Mouse (Mus musculus): ENCODE results near the gene Babam2. TPM values are rescaled to one million over a fixed set of nuclear protein-coding genes. Genes with fewer than 3 reads are reported as not detected.
"Not testable (repeated sequence)": the region's sequence is repeated elsewhere in the genome, so short reads cannot be mapped to it uniquely, and the experiment has no call there.

Gene Babam2
- polyA plus RNA-seq, 1 experiment from 2014 or later = 46.9 TPM

- H3K27me3 ChIP-seq = no peaks in the 10 kb centered on the region
- H3K9ac ChIP-seq (replicated peaks) = no peak overlapping the region
- no peaks in the 10 kb centered on the region for H3K36me3 ChIP-seq
- H3K4me3 ChIP-seq = no peak overlapping the region
- H3K9me3 ChIP-seq = no peaks in the 10 kb centered on the region
- H3K4me1 ChIP-seq = no peaks in the 10 kb centered on the region
- no peak overlapping the region for H3K4me2 ChIP-seq (replicated peaks)
- no peak for ATAC-seq (replicated peaks)
- no peak overlapping the region for H3K27ac ChIP-seq (replicated peaks)
Observed at GRCm38 (mm10) chr5:31796979-31797378, 99.5 kb downstream of the Babam2 start.

GRCm38 (mm10) chr5:31804211-31804610 lies 106.7 kb downstream of the Babam2 start:
- ATAC-seq (replicated peaks); H3K27ac ChIP-seq (replicated peaks); H3K4me3 ChIP-seq; H3K9ac ChIP-seq (replicated peaks); H3K4me2 ChIP-seq (replicated peaks); H3K4me1 ChIP-seq; H3K27me3 ChIP-seq; H3K9me3 ChIP-seq; H3K36me3 ChIP-seq: not testable (repeated sequence)
- 91% methylated on average over 8 of the region's 8 CpGs for WGBS

GRCm38 (mm10) chr5:31804751-31805150 lies 107.3 kb downstream of the Babam2 start:
- no peaks in the 10 kb centered on the region for H3K27me3 ChIP-seq
- WGBS = 41% methylated on average over 8 of the region's 8 CpGs
- H3K36me3 ChIP-seq = no peaks in the 10 kb centered on the region
- no peak overlapping the region for H3K4me3 ChIP-seq
- H3K9ac ChIP-seq (replicated peaks) = no peak overlapping the region
- H3K27ac ChIP-seq (replicated peaks) = no peak overlapping the region
- ATAC-seq (replicated peaks) = no peak
- H3K4me1 ChIP-seq = no peaks in the 10 kb centered on the region
- H3K9me3 ChIP-seq = no peaks in the 10 kb centered on the region
- no peak overlapping the region for H3K4me2 ChIP-seq (replicated peaks)

GRCm38 (mm10) chr5:31807312-31807711 lies 109.8 kb downstream of the Babam2 start:
- no peak for ATAC-seq (replicated peaks)
- Histone ChIP-seq H3K36me3 (no peaks in the 10 kb centered on the region), H3K9me3 (no peaks in the 10 kb centered on the region), H3K4me3 (no peak overlapping the region), H3K9ac (replicated peaks) (no peak overlapping the region), H3K27ac (replicated peaks) (no peak overlapping the region), H3K4me2 (replicated peaks) (no peak overlapping the region), H3K27me3 (no peaks in the 10 kb centered on the region), H3K4me1 (peaks cover 7% of the 10 kb centered on the region)
- 98% methylated on average over 6 of the region's 6 CpGs for WGBS

- ATAC-seq (replicated peaks) = peak; percentile 32; the same call in 1 of the 2 replicates
- Histone ChIP-seq H3K36me3 (no peaks in the 10 kb centered on the region), H3K9ac (replicated peaks) (no peak overlapping the region), H3K4me1 (peaks cover 7% of the 10 kb centered on the region), H3K27me3 (no peaks in the 10 kb centered on the region), H3K4me2 (replicated peaks) (no peak overlapping the region), H3K27ac (replicated peaks) (0 out of 2 replicates have a peak overlapping the region, but pooled peaks have one; percentile 52), H3K4me3 (no peak overlapping the region), H3K9me3 (no peaks in the 10 kb centered on the region)
- WGBS = 60% methylated on average over 2 of the region's 2 CpGs
Observed at GRCm38 (mm10) chr5:31808271-31808670, 110.8 kb downstream of the Babam2 start.

GRCm38 (mm10) chr5:31810796-31811662 lies 113.5 kb downstream of the Babam2 start:
- H3K4me2 ChIP-seq (replicated peaks) = no peak overlapping the region
- H3K27me3 ChIP-seq = no peaks in the 10 kb centered on the region
- H3K4me3 ChIP-seq = no peak overlapping the region
- peaks cover 7% of the 10 kb centered on the region for H3K4me1 ChIP-seq
- WGBS = 38% methylated on average over 12 of the region's 12 CpGs
- no peak for ATAC-seq (replicated peaks)
- no peak overlapping the region for H3K27ac ChIP-seq (replicated peaks)
- H3K9ac ChIP-seq (replicated peaks) = no peak overlapping the region
- H3K36me3 ChIP-seq = no peaks in the 10 kb centered on the region
- H3K9me3 ChIP-seq = no peaks in the 10 kb centered on the region

GRCm38 (mm10) chr5:31811663-31812001 lies 114.1 kb downstream of the Babam2 start:
- H3K9ac ChIP-seq (replicated peaks) = no peak overlapping the region
- no peak overlapping the region for H3K27ac ChIP-seq (replicated peaks)
- no peaks in the 10 kb centered on the region for H3K9me3 ChIP-seq
- no peak overlapping the region for H3K4me3 ChIP-seq
- 82% methylated on average over 1 of the region's 1 CpGs for WGBS
- ATAC-seq (replicated peaks) = no peak
- no peaks in the 10 kb centered on the region for H3K27me3 ChIP-seq
- H3K4me2 ChIP-seq (replicated peaks) = no peak overlapping the region
- no peaks in the 10 kb centered on the region for H3K36me3 ChIP-seq
- peaks cover 7% of the 10 kb centered on the region for H3K4me1 ChIP-seq

GRCm38 (mm10) chr5:31813156-31813675 lies 115.7 kb downstream of the Babam2 start:
- ATAC-seq (replicated peaks) = no peak
- Histone ChIP-seq H3K4me3 (no peak overlapping the region), H3K27me3 (no peaks in the 10 kb centered on the region), H3K9me3 (no peaks in the 10 kb centered on the region), H3K4me1 (peaks cover 7% of the 10 kb centered on the region), H3K27ac (replicated peaks) (0 out of 2 replicates have a peak overlapping the region, but pooled peaks have one; percentile 57), H3K36me3 (no peaks in the 10 kb centered on the region), H3K4me2 (replicated peaks) (no peak overlapping the region), H3K9ac (replicated peaks) (no peak overlapping the region)
- 68% methylated on average over 6 of the region's 6 CpGs for WGBS

GRCm38 (mm10) chr5:31814068-31814467 lies 116.6 kb downstream of the Babam2 start:
- Histone ChIP-seq H3K4me1 (peaks cover 7% of the 10 kb centered on the region), H3K9me3 (no peaks in the 10 kb centered on the region), H3K4me2 (replicated peaks) (no peak overlapping the region), H3K27ac (replicated peaks) (no peak overlapping the region), H3K27me3 (no peaks in the 10 kb centered on the region), H3K9ac (replicated peaks) (no peak overlapping the region), H3K36me3 (no peaks in the 10 kb centered on the region), H3K4me3 (no peak overlapping the region)
- 90% methylated on average over 4 of the region's 4 CpGs for WGBS
- ATAC-seq (replicated peaks) = no peak

GRCm38 (mm10) chr5:31815129-31815528 lies 117.6 kb downstream of the Babam2 start:
- no peak overlapping the region for H3K9ac ChIP-seq (replicated peaks)
- H3K4me3 ChIP-seq = no peak overlapping the region
- H3K27me3 ChIP-seq = no peaks in the 10 kb centered on the region
- no peak overlapping the region for H3K4me2 ChIP-seq (replicated peaks)
- H3K9me3 ChIP-seq = no peaks in the 10 kb centered on the region
- peaks cover 7% of the 10 kb centered on the region for H3K4me1 ChIP-seq
- ATAC-seq (replicated peaks) = no peak
- no peak overlapping the region for H3K27ac ChIP-seq (replicated peaks)
- no peaks in the 10 kb centered on the region for H3K36me3 ChIP-seq
- WGBS = 77% methylated on average over 7 of the region's 7 CpGs

- H3K9ac ChIP-seq (replicated peaks) = no peak overlapping the region
- H3K4me2 ChIP-seq (replicated peaks) = no peak overlapping the region
- H3K4me1 ChIP-seq = peaks cover 2% of the 10 kb centered on the region
- no peaks in the 10 kb centered on the region for H3K9me3 ChIP-seq
- no peak for ATAC-seq (replicated peaks)
- H3K36me3 ChIP-seq = no peaks in the 10 kb centered on the region
- no peak overlapping the region for H3K4me3 ChIP-seq
- H3K27ac ChIP-seq (replicated peaks) = no peak overlapping the region
- H3K27me3 ChIP-seq = no peaks in the 10 kb centered on the region
- WGBS = 100% methylated on average over 1 of the region's 1 CpGs
Observed at GRCm38 (mm10) chr5:31816082-31816481, 118.6 kb downstream of the Babam2 start.

- H3K36me3 ChIP-seq = no peaks in the 10 kb centered on the region
- H3K27me3 ChIP-seq = no peaks in the 10 kb centered on the region
- no peak overlapping the region for H3K4me2 ChIP-seq (replicated peaks)
- H3K4me1 ChIP-seq = no peaks in the 10 kb centered on the region
- WGBS = 84% methylated on average over 3 of the region's 3 CpGs
- no peak overlapping the region for H3K4me3 ChIP-seq
- no peak overlapping the region for H3K27ac ChIP-seq (replicated peaks)
- H3K9me3 ChIP-seq = no peaks in the 10 kb centered on the region
- no peak overlapping the region for H3K9ac ChIP-seq (replicated peaks)
- no peak for ATAC-seq (replicated peaks)
Observed at GRCm38 (mm10) chr5:31820801-31821200, 123.3 kb downstream of the Babam2 start.

GRCm38 (mm10) chr5:31821204-31821603 lies 123.7 kb downstream of the Babam2 start:
- ATAC-seq (replicated peaks) = no peak
- Histone ChIP-seq H3K36me3 (no peaks in the 10 kb centered on the region), H3K4me3 (no peak overlapping the region), H3K9me3 (no peaks in the 10 kb centered on the region), H3K9ac (replicated peaks) (no peak overlapping the region), H3K4me1 (no peaks in the 10 kb centered on the region), H3K27ac (replicated peaks) (no peak overlapping the region), H3K27me3 (no peaks in the 10 kb centered on the region), H3K4me2 (replicated peaks) (no peak overlapping the region)
- WGBS = 94% methylated on average over 1 of the region's 1 CpGs

Measured in forebrain, embryonic 15.5 days (tissue).